10 mouse cellular contexts compared by ENCODE assay signal in genomic region chr16:39302902-39303361, GRCm38 (mm10).
A peak's percentile ranks its signal among the peaks of the same experiment; 100 is the strongest.
DNase-seq lines count a peak whose midpoint lies in the region; ATAC-seq and TF ChIP-seq lines count a peak whose summit lies in the region.
"Had no signal": no experiment of that assay in that cellular context is flagged by ENCODE, and none has a peak within 500 bp of the region (broad histone marks: within the 10 kb centered on the region; RNA-seq: fewer than 3 reads in every experiment).

No protein-coding gene starts in this region.

- no peak for TF ChIP-seq POLR2A in limb, embryonic 14.5 days (IDR thresholded peaks at IDR 0.05; ENCODE audit: borderline replicate concordance, extremely low read depth, insufficient read depth, insufficient read length)

- 0 out of 2 replicates have a peak, but pooled peaks have one; percentile 52 for ATAC-seq in kidney, postnatal 0 days (replicated peaks; ENCODE audit: low FRiP score, low read depth)
- ATAC-seq in hindbrain, postnatal 0 days, result peak; percentile 98
- peak; percentile 26; the same call in 1 of the 2 replicates for ATAC-seq in limb, embryonic 14.5 days (ENCODE audit: low FRiP score, low read depth)
- ATAC-seq in granulocyte monocyte progenitor cell, adult 5-6 weeks (replicated peaks; ENCODE audit: poor library complexity, severe bottlenecking), result no peak
- ATAC-seq in intestine, embryonic 15.5 days, result no peak

- WGBS in kidney, postnatal 0 days, result 46% methylated on average over 1 of the region's 1 CpGs
- 12% methylated on average over 1 of the region's 1 CpGs for WGBS in hindbrain, postnatal 0 days
- WGBS in limb, embryonic 14.5 days, result 32% methylated on average over 1 of the region's 1 CpGs
- 21% methylated on average over 1 of the region's 1 CpGs for WGBS in intestine, embryonic 15.5 days

- H3K4me1 ChIP-seq in kidney, postnatal 0 days (replicated peaks; ENCODE audit: insufficient read depth, low read length), result no peaks in the 10 kb centered on the region
- peaks cover 3% of the 10 kb centered on the region; the same call in 1 of the 2 replicates for H3K4me1 ChIP-seq in hindbrain, postnatal 0 days (ENCODE audit: insufficient read depth, low read length)
- H3K4me1 ChIP-seq in limb, embryonic 14.5 days (ENCODE audit: control insufficient read depth, insufficient read depth, low read length), result peaks cover 2% of the 10 kb centered on the region; the same call in 1 of the 2 replicates
- no peaks in the 10 kb centered on the region for H3K4me1 ChIP-seq in intestine, embryonic 15.5 days (replicated peaks)

- no peaks in the 10 kb centered on the region for H3K27me3 ChIP-seq in kidney, postnatal 0 days (ENCODE audit: insufficient read depth, low read length)
- no peaks in the 10 kb centered on the region for H3K27me3 ChIP-seq in hindbrain, postnatal 0 days (ENCODE audit: insufficient read depth, low read length)
- H3K27me3 ChIP-seq in limb, embryonic 14.5 days (ENCODE audit: control insufficient read depth, insufficient read depth, low read length), result no peaks in the 10 kb centered on the region
- no peaks in the 10 kb centered on the region for H3K27me3 ChIP-seq in intestine, embryonic 15.5 days (replicated peaks)

- DNase-seq in kidney, postnatal 0 days (ENCODE audit: low spot score), result no peak
- DNase-seq in kidney, postnatal 36 days, result no peak
- DNase-seq in hindbrain, postnatal 0 days (ENCODE audit: low spot score), result peak; percentile 86
- no peak for DNase-seq in limb, embryonic 14.5 days (ENCODE audit: low spot score)
- peak; percentile 39 for DNase-seq in right cerebral cortex, postnatal 4 days
- no peak for DNase-seq in urinary bladder, postnatal 14 days (ENCODE audit: low spot score)
- DNase-seq: heart, postnatal 4 days had no signal

- H3K9me3 ChIP-seq in kidney, postnatal 0 days (replicated peaks; ENCODE audit: low read length), result no peaks in the 10 kb centered on the region
- H3K9me3 ChIP-seq in hindbrain, postnatal 0 days (ENCODE audit: low read length), result no peaks in the 10 kb centered on the region
- H3K9me3 ChIP-seq in limb, embryonic 14.5 days (ENCODE audit: control insufficient read depth, low read length), result no peaks in the 10 kb centered on the region
- H3K9me3 ChIP-seq in intestine, embryonic 15.5 days, result no peaks in the 10 kb centered on the region

- no peaks in the 10 kb centered on the region for H3K36me3 ChIP-seq in kidney, postnatal 0 days (ENCODE audit: insufficient read depth, low read length)
- no peaks in the 10 kb centered on the region for H3K36me3 ChIP-seq in hindbrain, postnatal 0 days (ENCODE audit: insufficient read depth, low read length)
- no peaks in the 10 kb centered on the region for H3K36me3 ChIP-seq in limb, embryonic 14.5 days (ENCODE audit: control insufficient read depth, insufficient read depth, low read length)
- H3K36me3 ChIP-seq in intestine, embryonic 15.5 days, result no peaks in the 10 kb centered on the region

- TF ChIP-seq CTCF in kidney, postnatal 0 days (IDR thresholded peaks at IDR 0.05; ENCODE audit: low read depth), result no peak
- TF ChIP-seq CTCF in hindbrain, postnatal 0 days (IDR thresholded peaks at IDR 0.05; ENCODE audit: low read depth), result no peak

- H3K4me3 ChIP-seq in kidney, postnatal 0 days (replicated peaks; ENCODE audit: low read depth, low read length), result no peak overlapping the region
- no peak overlapping the region for H3K4me3 ChIP-seq in hindbrain, postnatal 0 days (ENCODE audit: low read length)
- H3K4me3 ChIP-seq in limb, embryonic 14.5 days (replicated peaks; ENCODE audit: low read length), result no peak overlapping the region
- H3K4me3 ChIP-seq in intestine, embryonic 15.5 days (replicated peaks), result no peak overlapping the region
- H3K4me3 ChIP-seq: myocyte had no signal

- no peak overlapping the region for H3K9ac ChIP-seq in kidney, postnatal 0 days (ENCODE audit: low read depth, low read length)
- H3K9ac ChIP-seq in hindbrain, postnatal 0 days (replicated peaks; ENCODE audit: low read length), result no peak overlapping the region
- no peak overlapping the region for H3K9ac ChIP-seq in limb, embryonic 14.5 days (ENCODE audit: low read depth, low read length, severe bottlenecking)
- H3K9ac ChIP-seq in intestine, embryonic 15.5 days, result no peak overlapping the region

- no peak overlapping the region for H3K4me2 ChIP-seq in kidney, postnatal 0 days (ENCODE audit: low read length)
- H3K4me2 ChIP-seq in hindbrain, postnatal 0 days (ENCODE audit: low read depth, low read length), result no peak overlapping the region
- no peak overlapping the region for H3K4me2 ChIP-seq in limb, embryonic 14.5 days (replicated peaks; ENCODE audit: low read depth, low read length, severe bottlenecking)
- no peak overlapping the region for H3K4me2 ChIP-seq in intestine, embryonic 15.5 days (replicated peaks)

- no peak overlapping the region for H3K27ac ChIP-seq in kidney, postnatal 0 days
- peak overlapping the region; percentile 70 for H3K27ac ChIP-seq in hindbrain, postnatal 0 days
- H3K27ac ChIP-seq in limb, embryonic 14.5 days (replicated peaks; ENCODE audit: low read depth, low read length), result no peak overlapping the region
- no peak overlapping the region for H3K27ac ChIP-seq in intestine, embryonic 15.5 days

Comparison
In these comparisons a context has a peak if more than half of its experiments do, and no peak if none do; other contexts are left out.
1. ATAC-seq: peak in kidney, postnatal 0 days (single experiment), hindbrain, postnatal 0 days (single experiment) and limb, embryonic 14.5 days (single experiment); none in granulocyte monocyte progenitor cell, adult 5-6 weeks (single experiment) and intestine, embryonic 15.5 days (single experiment).
2. DNase-seq: peak in hindbrain, postnatal 0 days (single experiment) and right cerebral cortex, postnatal 4 days (single experiment); none in kidney, postnatal 0 days (single experiment), kidney, postnatal 36 days (0 of 2), limb, embryonic 14.5 days (single experiment) and urinary bladder, postnatal 14 days (single experiment).